Mouse (Mus musculus) spleen, embryonic (tissue): ENCODE data around the gene Wnt5b.

Experiments
- CTCF ChIA-PET: fragments of 350-600 bp; sonication (Branson Sonifier 250); formaldehyde crosslinking; loops from one replicate; lab custom pipeline; 2022; lab: Charles Lee

Wnt5b gene

GRCm38 (mm10) chr6:119390728-119391127, 153.4 kb downstream of the Wnt5b start:
- CTCF ChIA-PET = no interaction called here

GRCm38 (mm10) chr6:119389089-119389488, 155.1 kb downstream of the Wnt5b start:
- CTCF ChIA-PET = no interaction called here

GRCm38 (mm10) chr6:119388650-119389012, 155.5 kb downstream of the Wnt5b start:
- CTCF ChIA-PET = no interaction called here

GRCm38 (mm10) chr6:119387801-119388649, 156.1 kb downstream of the Wnt5b start:
- CTCF ChIA-PET = no interaction called here

- CTCF ChIA-PET = no interaction called here
Observed at GRCm38 (mm10) chr6:119386821-119387220, 157.3 kb downstream of the Wnt5b start.

GRCm38 (mm10) chr6:119386421-119386820, 157.7 kb downstream of the Wnt5b start:
- CTCF ChIA-PET = interaction anchor here (0.6 kb wide), 1 partner anchor 1866 kb away, joined by 6 read pairs; no protein-coding TSS in a partner anchor

GRCm38 (mm10) chr6:119385668-119386067, 158.5 kb downstream of the Wnt5b start:
- CTCF ChIA-PET = interaction anchor here (0.6 to 0.7 kb wide), 2 partner anchors 13 to 1480 kb away, joined by 3 to 7 read pairs; no protein-coding TSS in a partner anchor
